Mouse (Mus musculus): ENCODE results near the gene Kdm1b. TPM values are rescaled to one million over a fixed set of nuclear protein-coding genes. Genes with fewer than 3 reads are reported as not detected.

Kdm1b gene
- total RNA-seq (2021), result 10 to 100 TPM in 1 of 2 experiments, 1 to 10 TPM in 1; 9.5 to 12.0 TPM
- long read RNA-seq, experiment 1, full-length matches to known transcripts, result 2 of 5 reads
- long read RNA-seq, experiment 1, partial matches to known transcripts, result 1 of 5 reads
- long read RNA-seq, experiment 1, other reads (novel, unspliced or antisense), result 2 of 5 reads
- long read RNA-seq, experiment 2, full-length matches to known transcripts, result 2 of 8 reads
- long read RNA-seq, experiment 2, partial matches to known transcripts, result 2 of 8 reads
- long read RNA-seq, experiment 2, other reads (novel, unspliced or antisense), result 4 of 8 reads

- peak; percentile 99 to 100 for DNase-seq (ENCODE audit: low spot score in 2 of 2)
Observed at GRCm38 (mm10) chr13:47043030-47043680, at the start of gene Kdm1b. Gene Kdm1b (plus strand): TSS chr13:47043499.

- no peak for DNase-seq (ENCODE audit: low spot score in 2 of 2)
Observed at GRCm38 (mm10) chr13:46997355-46997754, 45.9 kb upstream of the Kdm1b start.

DNA sequence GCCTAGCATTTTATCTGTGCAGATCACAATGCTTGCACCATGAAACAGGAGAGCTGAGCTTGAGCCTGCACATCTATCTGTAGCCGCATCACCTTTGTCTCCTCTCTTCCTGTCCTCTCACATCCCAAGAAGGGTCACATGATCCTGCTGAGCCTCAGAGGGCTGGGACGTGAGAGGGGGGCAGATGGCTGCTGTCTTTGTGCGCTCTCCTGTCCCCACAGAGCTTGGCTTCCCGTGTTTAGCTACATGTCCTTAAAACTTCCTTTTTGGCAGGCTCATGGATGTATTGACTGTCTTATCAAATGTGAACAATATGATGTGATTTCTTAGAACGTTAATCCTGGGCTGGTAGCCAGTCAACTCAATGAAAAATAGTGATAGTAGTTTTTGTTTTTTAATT lies 43.8 kb upstream of the Kdm1b start:
- DNase-seq (ENCODE audit: low spot score in 2 of 2), result no peak

- DNase-seq (ENCODE audit: low spot score in 2 of 2), result no peak
Observed at GRCm38 (mm10) chr13:47001590-47001989, 41.7 kb upstream of the Kdm1b start.

DNA sequence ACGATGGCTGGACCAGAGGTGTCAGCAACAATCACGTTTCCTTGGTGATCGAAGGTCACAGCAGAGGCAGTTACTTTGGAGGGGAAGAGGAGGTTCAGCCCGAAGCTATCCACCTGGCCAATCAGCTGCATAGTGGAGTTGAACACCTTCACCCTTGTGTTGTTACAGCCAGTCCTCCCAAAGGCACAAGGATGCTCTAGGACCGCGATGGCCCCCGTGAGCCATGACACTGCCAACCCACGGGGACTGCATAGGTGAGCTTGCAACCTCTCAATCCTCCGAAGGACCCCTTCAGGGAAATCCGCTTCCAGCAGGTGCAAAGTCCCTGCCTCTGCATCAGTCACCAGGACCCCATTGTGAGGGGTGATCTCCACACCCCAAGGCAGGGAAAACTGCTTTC lies 29.6 kb upstream of the Kdm1b start:
- DNase-seq (ENCODE audit: low spot score in 2 of 2), result no peak

DNA sequence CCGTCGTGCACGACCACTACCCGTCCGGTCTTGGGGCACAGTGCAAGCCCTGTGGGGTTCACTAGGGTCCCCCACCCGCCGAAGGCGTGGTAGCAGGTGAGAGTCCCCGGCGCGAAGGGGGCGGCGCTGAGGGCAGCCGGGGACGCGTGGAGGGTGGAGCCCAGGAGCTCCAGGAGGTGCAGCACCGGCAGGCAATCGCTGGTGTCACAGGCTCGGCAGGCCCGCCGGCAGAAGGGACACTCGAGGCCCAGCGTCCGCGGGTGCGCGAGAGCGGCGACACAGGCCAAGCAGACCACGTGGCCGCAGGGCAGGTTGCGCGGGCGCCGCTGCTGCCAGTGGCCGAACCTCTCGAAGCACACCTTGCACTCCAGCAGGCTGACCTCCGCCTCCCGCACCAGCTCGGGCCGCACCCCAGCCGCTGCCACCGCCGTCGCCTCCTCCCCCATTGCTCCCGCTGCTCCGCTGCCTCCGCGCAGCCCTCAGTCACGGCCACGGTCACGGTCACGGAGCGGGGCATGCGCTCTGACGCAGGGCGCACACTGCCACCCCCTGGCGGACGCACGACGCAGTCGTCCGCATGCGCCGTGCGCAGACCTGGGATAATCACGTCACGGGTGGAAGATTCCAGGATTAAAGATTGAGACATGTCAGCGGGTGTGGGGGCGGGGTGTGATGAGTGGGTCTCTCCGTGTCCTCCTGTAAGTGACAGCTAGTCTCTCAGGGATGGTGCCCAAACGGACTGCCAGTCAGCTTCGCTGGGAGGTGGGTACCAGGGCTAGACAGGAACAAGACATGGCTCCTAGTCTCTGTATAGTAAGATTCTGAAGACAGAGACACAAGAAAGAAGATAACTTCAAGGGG lies 28.7 kb upstream of the Kdm1b start, which contains the start of gene Nhlrc1:
Nhlrc1 (minus strand) TSS at position 517 of the 861 bp plus-strand sequence.
- DNase-seq (ENCODE audit: low spot score in 2 of 2), result peak; percentile 71

DNA sequence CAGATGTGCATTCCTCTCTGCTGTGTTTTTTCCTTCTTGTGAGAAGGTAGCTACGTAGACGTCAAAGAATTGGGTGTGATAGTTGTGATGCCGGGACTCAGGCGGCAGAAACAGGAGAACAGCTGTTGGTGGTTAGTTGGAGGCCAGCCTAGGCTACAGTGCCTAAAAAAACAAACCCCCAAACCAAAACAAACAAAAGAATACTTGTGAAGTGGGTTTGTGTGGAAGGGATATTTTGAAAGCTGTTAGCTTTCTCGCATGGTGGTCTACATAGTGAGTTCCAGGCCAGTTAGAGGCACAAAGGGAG lies 28.2 kb upstream of the Kdm1b start:
- no peak for DNase-seq (ENCODE audit: low spot score in 2 of 2)

GRCm38 (mm10) chr13:47017259-47017658 lies 26.0 kb upstream of the Kdm1b start:
- DNase-seq (ENCODE audit: low spot score in 2 of 2), result peak in 1 of 2 experiments; percentile 26

DNA sequence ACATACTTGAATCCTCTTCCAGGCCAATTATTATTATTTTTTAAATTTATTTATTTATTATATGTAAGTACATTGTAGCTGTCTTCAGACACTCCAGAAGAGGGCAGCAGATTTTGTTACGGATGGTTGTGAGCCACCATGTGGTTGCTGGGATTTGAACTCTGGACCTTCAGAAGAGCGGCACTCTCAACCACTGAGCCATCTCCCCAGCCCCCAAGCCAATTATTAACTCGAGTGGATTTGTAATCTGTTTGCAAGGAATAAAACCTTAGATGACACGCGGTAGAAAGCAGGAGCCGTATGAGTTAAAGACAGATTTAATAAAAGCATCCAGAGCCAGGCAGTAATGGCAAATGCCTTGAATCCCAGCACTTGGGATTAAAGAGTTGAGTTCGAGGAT lies 23.5 kb upstream of the Kdm1b start:
- no peak for DNase-seq (ENCODE audit: low spot score in 2 of 2)

DNA sequence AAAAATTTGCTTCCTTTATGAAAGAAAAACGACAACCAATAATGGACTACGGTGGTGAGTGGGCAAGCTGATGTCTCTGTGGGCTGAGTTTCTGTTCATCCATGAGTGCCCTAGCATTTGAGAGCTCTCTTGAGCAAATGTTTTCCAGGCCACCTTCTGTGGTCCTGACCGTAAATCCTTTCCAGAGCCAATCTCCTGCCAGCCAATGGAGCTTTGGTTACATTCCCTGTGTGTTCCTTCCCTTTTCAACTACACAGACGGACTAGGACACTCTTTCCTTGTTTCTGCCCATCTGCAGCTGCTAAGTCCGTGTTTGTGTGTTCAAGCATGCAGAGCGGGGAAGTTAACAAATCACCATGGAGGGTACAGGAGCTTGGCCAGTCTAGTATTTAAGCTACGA lies 22.5 kb upstream of the Kdm1b start:
- DNase-seq (ENCODE audit: low spot score in 2 of 2), result no peak

- DNase-seq (ENCODE audit: low spot score in 2 of 2), result no peak
Observed at GRCm38 (mm10) chr13:47030376-47031107, 12.8 kb upstream of the Kdm1b start.

DNA sequence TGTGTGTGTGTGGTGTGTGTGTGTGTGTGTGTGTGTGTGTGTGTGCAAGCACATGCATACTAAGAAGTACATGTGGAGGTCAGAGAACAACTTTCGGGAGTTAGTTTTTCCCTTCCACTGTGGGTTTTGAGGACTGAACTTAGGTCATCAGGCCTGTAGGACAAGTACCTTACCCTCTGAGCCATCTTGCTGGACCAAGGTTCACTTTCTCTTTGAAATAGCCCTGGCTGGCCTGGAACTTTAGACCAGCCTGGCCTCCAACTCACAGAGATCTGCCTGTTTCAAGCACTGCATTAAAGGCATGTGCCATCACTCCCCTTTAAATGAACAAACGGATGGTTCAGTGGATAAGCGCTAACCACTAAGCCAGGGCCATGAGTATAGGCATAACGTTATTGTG lies 9.7 kb upstream of the Kdm1b start:
- no peak for DNase-seq (ENCODE audit: low spot score in 2 of 2)

GRCm38 (mm10) chr13:47037946-47038345 lies 5.4 kb upstream of the Kdm1b start:
- DNase-seq (ENCODE audit: low spot score in 2 of 2), result no peak

DNA sequence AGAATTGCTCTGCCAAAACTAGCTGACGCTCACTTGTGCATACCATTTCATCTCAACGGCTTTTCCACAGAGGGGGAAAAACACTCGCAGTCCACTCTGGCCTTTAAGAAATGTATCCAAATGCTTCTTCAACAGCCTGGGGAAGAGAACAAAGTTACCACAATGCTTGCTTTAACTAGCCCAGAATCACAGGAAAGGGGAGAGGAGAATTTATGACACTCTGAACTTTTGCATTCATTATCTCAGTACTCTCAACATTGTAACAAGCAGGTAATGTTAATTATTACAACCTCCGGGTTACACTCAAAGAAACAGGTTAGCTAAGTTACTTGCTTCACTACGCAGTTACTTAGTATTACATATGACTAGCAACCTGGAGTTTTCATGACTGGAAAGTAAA lies 3.2 kb upstream of the Kdm1b start:
- DNase-seq (ENCODE audit: low spot score in 2 of 2), result no peak

DNA sequence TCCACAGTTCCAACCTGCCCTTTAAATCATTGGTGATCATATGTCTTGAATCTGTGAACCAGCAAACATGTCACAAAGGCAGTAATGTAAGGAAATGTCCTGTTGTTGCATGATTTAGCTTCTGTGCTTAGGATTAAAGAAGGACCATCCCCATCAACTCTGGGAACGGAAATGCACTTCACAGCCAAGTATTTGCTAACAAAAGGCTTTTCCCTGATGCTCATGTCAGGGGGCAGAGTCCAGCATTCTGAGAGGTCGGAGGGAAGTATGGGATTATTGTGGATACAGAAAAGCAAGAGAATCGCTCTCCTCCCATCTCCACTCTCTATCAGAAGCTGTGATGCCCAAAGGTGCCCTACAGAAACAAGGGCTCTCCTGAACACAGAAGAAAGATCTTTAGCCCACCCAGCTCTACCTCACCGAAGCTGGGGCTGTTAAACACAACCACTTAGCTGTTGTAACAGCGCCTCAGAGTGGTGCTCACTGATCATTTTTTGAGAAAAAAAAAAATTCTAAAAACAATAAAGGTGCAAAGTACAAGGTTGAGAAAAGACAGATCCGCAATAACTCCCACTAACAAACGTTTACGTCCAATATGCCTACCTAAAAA lies 1.2 kb upstream of the Kdm1b start:
- no peak for DNase-seq (ENCODE audit: low spot score in 2 of 2)

DNA sequence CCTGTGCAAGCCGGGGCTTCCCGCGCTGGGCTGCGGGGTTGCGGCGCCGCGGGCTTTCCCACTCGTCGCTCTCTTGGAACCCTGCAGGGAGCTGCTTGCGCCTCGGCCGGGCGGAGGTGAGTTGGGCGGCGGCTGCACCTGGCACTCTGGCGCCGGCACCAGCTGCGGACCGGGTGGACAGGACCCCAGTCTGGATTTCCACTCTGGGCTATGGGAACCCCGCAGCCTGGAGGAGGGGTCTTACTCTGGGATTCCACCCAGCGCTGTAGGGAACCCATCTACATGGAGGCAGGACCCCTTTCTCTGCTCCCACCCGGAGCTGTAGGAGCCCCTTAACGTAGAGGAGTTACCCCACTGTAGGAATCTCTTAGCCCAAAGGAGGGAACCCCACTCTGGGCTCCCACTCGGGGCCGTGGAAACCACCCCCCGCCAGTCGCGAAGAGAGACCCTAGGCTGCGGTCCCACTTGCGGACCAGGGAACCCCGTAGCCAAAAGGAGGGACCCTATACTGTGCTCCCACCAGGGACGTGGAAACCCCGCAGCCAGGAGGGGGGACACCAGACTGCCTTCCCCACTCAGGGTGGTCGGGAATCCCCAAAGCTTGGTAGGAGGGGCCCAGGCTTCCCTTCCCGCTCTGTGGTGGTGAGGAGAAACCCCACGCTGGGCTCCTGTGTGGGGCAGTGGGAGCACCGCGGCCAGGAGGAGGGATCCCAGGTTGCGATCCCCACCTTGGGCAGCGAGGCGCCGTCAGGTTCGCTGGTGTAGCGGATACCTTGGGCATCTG lies 726 bp downstream of the Kdm1b start:
- DNase-seq (ENCODE audit: low spot score in 2 of 2), result peak in 1 of 2 experiments; percentile 7

DNA sequence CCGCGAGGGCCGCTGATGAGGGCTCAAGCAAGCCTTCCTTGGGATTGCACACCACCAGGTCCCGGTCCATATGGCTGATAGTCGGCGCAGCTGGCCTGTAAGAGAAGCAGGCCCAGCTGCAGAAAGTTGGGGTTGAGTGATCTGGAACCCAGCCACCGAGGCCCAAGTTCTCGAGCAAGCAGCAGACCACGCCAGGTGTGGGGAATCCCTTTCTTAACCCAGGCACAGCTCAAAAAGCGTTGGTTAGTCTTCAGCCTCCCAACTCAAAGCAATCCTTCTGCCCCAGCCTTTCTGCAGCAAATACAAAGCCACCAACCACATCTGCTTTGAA lies 1.3 kb downstream of the Kdm1b start, which contains the start of gene Tpmt:
Tpmt (minus strand) TSS at position 121 of the 331 bp plus-strand sequence.
- no peak for DNase-seq (ENCODE audit: low spot score in 2 of 2)

DNA sequence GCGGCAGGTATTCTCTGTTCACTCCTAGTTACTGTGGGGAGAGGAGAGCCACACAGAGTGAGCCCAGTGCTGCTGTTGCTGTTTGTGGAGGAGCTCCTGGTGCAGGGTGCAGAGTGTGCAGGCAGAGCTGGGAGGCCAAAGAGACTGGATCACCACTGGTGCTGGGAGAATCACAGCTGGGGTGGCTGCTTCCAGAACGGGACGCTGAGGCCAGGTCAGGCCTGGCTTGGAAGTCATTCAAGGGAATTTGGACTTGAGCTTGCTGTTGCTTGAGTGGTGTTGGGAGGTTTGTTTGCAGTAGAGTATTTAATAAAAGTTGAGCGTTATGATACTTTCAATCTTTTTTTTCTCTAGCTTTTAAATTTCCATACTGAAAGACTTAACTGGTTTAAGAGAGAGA lies 4.7 kb downstream of the Kdm1b start:
- no peak for DNase-seq (ENCODE audit: low spot score in 2 of 2)

GRCm38 (mm10) chr13:47050009-47050408 lies 6.7 kb downstream of the Kdm1b start:
- DNase-seq (ENCODE audit: low spot score in 2 of 2), result no peak

DNA sequence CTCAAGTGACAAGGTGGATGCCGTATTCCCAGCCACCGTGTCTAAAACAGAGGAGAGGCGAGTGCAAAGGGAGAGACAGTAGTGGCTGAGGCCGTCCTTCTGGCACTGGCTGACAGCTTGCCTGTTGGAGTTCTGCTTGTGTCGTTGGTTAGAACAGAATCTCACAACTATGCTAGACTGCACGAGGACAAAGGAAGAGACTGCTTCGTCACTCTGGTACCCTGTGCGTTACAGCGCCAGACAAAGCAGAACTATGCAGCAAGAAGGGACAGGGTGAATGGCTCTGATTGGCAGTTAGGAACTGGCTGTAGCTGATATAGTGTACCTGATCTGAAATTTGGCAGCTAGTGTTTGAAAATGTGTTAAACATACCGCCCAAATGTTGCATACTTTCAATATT lies 10.7 kb downstream of the Kdm1b start:
- DNase-seq (ENCODE audit: low spot score in 2 of 2), result no peak

All from adrenal gland, postnatal 4 days (tissue).